Mouse (Mus musculus) regulatory T cell (primary cell): ENCODE measurements at regions not wholly inside any gene's neighbourhood (a gene's known extent, or its start where the extent isn't known, plus 50 kb on each side); places are given as distances from the start of the nearest gene placed in this dataset.

ENCODE experiments used
- in situ Hi-C: fragments of 300-600 bp; cut with MboI, MseI; formaldehyde crosslinking; loops from one replicate; pipeline ENCODE4 v1.15.1; 2025; ENCODE audit warnings: high pct_unique_total_duplicates

- in situ Hi-C loops, result no loop called here
Observed at GRCm38 (mm10) chr17:27364899-27365298, 156.3 kb downstream of the Grm4 start.

- in situ Hi-C loops, result no loop called here
Observed at GRCm38 (mm10) chr17:27364338-27364737, 156.9 kb downstream of the Grm4 start.

GRCm38 (mm10) chr17:27363911-27364310, 157.3 kb downstream of the Grm4 start:
- in situ Hi-C loops, result no loop called here

- in situ Hi-C loops, result no loop called here
Observed at GRCm38 (mm10) chr17:27362221-27362620, 158.0 kb upstream of the Lemd2 start.

GRCm38 (mm10) chr17:27361362-27361761, 157.1 kb upstream of the Lemd2 start:
- in situ Hi-C loops, result no loop called here

- in situ Hi-C loops, result no loop called here
Observed at GRCm38 (mm10) chr17:27356862-27357261, 152.6 kb upstream of the Lemd2 start.

- in situ Hi-C loops, result no loop called here
Observed at GRCm38 (mm10) chr17:27355717-27356116, 151.4 kb upstream of the Lemd2 start.

GRCm38 (mm10) chr17:27355056-27355455, 150.8 kb upstream of the Lemd2 start:
- in situ Hi-C loops, result no loop called here

- in situ Hi-C loops, result loop anchor here (10.0 kb wide), 1 partner anchor 715 kb away; no protein-coding TSS in a partner anchor
Observed at GRCm38 (mm10) chr17:27349911-27350310, 145.6 kb upstream of the Lemd2 start.

- in situ Hi-C loops, result loop anchor here (10.0 kb wide), 1 partner anchor 715 kb away; no protein-coding TSS in a partner anchor
Observed at GRCm38 (mm10) chr17:27349432-27349831, 145.2 kb upstream of the Lemd2 start.

GRCm38 (mm10) chr17:27341952-27342890, 138.0 kb upstream of the Lemd2 start:
- in situ Hi-C loops, result loop anchor here (10.0 kb wide), 1 partner anchor 723 kb away; no protein-coding TSS in a partner anchor

GRCm38 (mm10) chr17:27339823-27340222, 135.6 kb upstream of the Lemd2 start:
- in situ Hi-C loops, result loop anchor here (10.0 kb wide), 1 partner anchor 725 kb away; no protein-coding TSS in a partner anchor

- in situ Hi-C loops, result no loop called here
Observed at GRCm38 (mm10) chr17:27339261-27339660, 135.0 kb upstream of the Lemd2 start.

GRCm38 (mm10) chr17:27335621-27336020, 131.4 kb upstream of the Lemd2 start:
- in situ Hi-C loops, result no loop called here

- in situ Hi-C loops, result no loop called here
Observed at GRCm38 (mm10) chr17:27333593-27333992, 129.3 kb upstream of the Lemd2 start.

- in situ Hi-C loops, result no loop called here
Observed at GRCm38 (mm10) chr17:27333141-27333540, 128.9 kb upstream of the Lemd2 start.

- in situ Hi-C loops, result no loop called here
Observed at GRCm38 (mm10) chr17:27332076-27332475, 127.8 kb upstream of the Lemd2 start.

- in situ Hi-C loops, result no loop called here
Observed at GRCm38 (mm10) chr17:27331630-27332029, 127.4 kb upstream of the Lemd2 start.

- in situ Hi-C loops, result no loop called here
Observed at GRCm38 (mm10) chr17:27329791-27330190, 125.5 kb upstream of the Lemd2 start.

- in situ Hi-C loops, result no loop called here
Observed at GRCm38 (mm10) chr17:27329183-27329582, 124.9 kb upstream of the Lemd2 start.

GRCm38 (mm10) chr17:27325002-27325460, 120.8 kb upstream of the Lemd2 start:
- in situ Hi-C loops, result no loop called here

GRCm38 (mm10) chr17:27323513-27323912, 119.2 kb upstream of the Lemd2 start:
- in situ Hi-C loops, result loop anchor here (25.0 kb wide), 1 partner anchor 964 kb away; no protein-coding TSS in a partner anchor
